Mouse (Mus musculus) skeletal muscle tissue, postnatal 0 days (tissue): Measurements from ENCODE around the gene Apaf1. TPM values are rescaled to one million over a fixed set of nuclear protein-coding genes. Genes with fewer than 3 reads are reported as not detected.

ENCODE experiments used
- polyA plus RNA-seq: library from polyadenylated mRNA; unstranded; fragments of >200 nt; fragmentation: Nextera tagmentation; extraction: Ambion mirVana; gene quantifications from 2 replicates; pipeline ENCODE4 v1.2.1, GENCODE M21; 2015

Apaf1 gene
- polyA plus RNA-seq, result 9.3 and 10.9 TPM in 2 replicates

GRCm38 (mm10) chr10:91082550-91083392, at the start of gene Apaf1, which contains the start of gene Ikbip:
Apaf1 (minus strand) TSS chr10:91082770.
Ikbip (plus strand) TSS chr10:91082940.

GRCm38 (mm10) chr10:91123828-91124822, 41.6 kb upstream of the Apaf1 start, which contains the start of gene Slc25a3:
Slc25a3 (minus strand) TSS chr10:91124059.

Other genes starting within 250 kb of the Apaf1 start
- 41.5 and 51.5 TPM in 2 replicates for gene Ikbip, start 170 bp upstream of the Apaf1 start, polyA plus RNA-seq
- gene Slc25a3, start 41.3 kb upstream of the Apaf1 start, polyA plus RNA-seq, result 877 and 1,038 TPM in 2 replicates
- gene Tmpo, start 98.5 kb upstream of the Apaf1 start, polyA plus RNA-seq, result 84.9 and 88.1 TPM in 2 replicates